Mouse (Mus musculus) brain, embryonic 14.5 days (tissue): ENCODE measurements at regions not wholly inside any gene's neighbourhood (a gene's known extent, or its start where the extent isn't known, plus 50 kb on each side); places are given as distances from the start of the nearest gene placed in this dataset.

Experiments used
- CTCF ChIP-seq: fragments of 200-500 bp; IDR thresholded peaks from 2 replicates; pipeline ENCODE4 v1.5.1; 2012; ENCODE audit warnings: inconsistent platforms, mild to moderate bottlenecking, moderate library complexity, borderline replicate concordance; ENCODE audit not compliant: insufficient read depth, insufficient read length; ENCODE audit errors: extremely low read depth
- POLR2A ChIP-seq: fragments of 200-500 bp; IDR thresholded peaks from 2 replicates; pipeline ENCODE4 v1.6.1; 2012; ENCODE audit warnings: mild to moderate bottlenecking, inconsistent platforms, borderline replicate concordance; ENCODE audit not compliant: poor library complexity, insufficient read depth, insufficient read length, severe bottlenecking; ENCODE audit errors: extremely low read depth

GRCm38 (mm10) chr3:136376893-136377292 is 51.0 kb upstream of the Bank1 start:
- TF ChIP-seq CTCF (no peak), POLR2A (no peak)
